Mouse (Mus musculus) erythroid progenitor cell, adult 5-6 weeks (primary cell): ENCODE results near the gene Shb. TPM values are rescaled to one million over a fixed set of nuclear protein-coding genes. Genes with fewer than 3 reads are reported as not detected.

ENCODE experiments used
- ATAC-seq: replicated peaks from 2 replicates; pipeline ENCODE4 v1.8.0; 2016; ENCODE audit warnings: moderate number of reproducible peaks, mild to moderate bottlenecking, moderate TSS enrichment, inconsistent platforms; ENCODE audit not compliant: poor library complexity, low FRiP score, severe bottlenecking
- total RNA-seq, 2 experiments: library from RNA; stranded (forward) in 1 of 2; stranded (reverse) in 1 of 2; fragments of 150-400 nt in 1 of 2; fragments of 186-747, 209-891 nt in 1 of 2; gene quantifications; 2 replicates each; pipeline versions ENCODE4 v1.2.3 to v1.2.4; 2015 to 2017; ENCODE audit warnings: low replicate concordance in 2 of 2

Gene Shb
- total RNA-seq, 2 experiments from 2014 or later = 1.3 to 6.5 TPM

DNA sequence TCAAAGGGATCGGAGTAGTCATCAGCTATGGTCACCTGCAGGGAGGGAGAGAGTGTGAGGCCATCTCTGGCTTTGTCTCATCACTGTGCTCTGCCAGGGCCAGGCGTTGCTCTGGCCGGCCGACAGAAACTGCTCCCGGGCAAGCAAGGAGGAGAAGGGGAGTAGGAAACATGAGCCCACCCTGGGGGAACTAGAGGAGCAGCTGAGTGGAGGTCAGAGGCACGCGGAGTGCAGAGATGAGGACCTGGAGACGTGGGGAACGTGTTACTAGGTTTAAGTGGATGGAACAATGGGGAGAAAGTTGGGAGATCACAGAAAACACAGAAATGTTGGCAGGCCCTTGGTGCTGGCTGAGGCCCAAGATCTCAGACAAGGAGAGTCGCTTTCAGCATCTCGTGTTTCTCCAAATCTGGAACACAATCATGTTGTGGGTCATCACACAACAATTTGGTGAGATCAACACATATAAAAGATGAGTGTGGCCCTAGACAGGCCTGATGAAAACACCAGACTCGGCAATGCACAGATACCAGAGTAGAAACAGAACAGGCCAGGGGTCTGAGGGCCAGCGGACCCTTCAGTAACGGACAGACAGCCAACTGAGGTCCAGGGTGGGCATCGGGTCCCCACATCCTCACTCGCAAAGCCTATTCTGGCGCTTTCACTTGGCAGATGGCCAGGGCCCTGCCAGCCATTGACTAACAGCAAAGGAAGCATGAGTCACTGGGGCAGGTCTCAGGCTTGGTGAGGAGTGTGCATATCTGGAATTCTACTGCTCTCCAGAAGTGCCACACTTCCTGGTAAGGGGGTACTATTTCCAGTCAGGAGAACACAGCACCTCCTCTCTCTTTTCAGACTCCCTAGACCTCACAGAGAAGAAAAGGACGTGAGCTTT, 42.9 kb downstream of the Shb start:
- ATAC-seq = no peak

DNA sequence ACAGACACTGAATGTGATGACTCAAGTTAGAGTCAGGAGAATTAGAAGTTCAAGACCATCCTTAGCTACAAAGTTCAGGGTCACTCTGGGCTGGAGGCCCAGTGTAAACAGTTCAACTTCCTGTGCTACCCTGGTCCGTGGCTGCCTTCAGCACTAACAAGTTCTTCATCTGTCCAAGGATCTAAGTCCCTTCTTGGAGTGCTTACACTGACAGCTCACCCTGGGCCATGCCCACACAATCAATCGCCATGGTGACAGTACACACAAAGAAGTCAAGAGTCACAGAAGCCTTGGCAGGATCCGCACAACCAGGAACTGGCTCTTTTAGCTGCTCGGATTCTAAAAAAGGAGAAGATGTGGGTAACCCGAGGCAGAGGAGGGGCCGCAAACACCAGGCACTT, 44.6 kb downstream of the Shb start:
- no peak for ATAC-seq

GRCm38 (mm10) chr4:45485024-45485423, 47.2 kb downstream of the Shb start:
- no peak for ATAC-seq

DNA sequence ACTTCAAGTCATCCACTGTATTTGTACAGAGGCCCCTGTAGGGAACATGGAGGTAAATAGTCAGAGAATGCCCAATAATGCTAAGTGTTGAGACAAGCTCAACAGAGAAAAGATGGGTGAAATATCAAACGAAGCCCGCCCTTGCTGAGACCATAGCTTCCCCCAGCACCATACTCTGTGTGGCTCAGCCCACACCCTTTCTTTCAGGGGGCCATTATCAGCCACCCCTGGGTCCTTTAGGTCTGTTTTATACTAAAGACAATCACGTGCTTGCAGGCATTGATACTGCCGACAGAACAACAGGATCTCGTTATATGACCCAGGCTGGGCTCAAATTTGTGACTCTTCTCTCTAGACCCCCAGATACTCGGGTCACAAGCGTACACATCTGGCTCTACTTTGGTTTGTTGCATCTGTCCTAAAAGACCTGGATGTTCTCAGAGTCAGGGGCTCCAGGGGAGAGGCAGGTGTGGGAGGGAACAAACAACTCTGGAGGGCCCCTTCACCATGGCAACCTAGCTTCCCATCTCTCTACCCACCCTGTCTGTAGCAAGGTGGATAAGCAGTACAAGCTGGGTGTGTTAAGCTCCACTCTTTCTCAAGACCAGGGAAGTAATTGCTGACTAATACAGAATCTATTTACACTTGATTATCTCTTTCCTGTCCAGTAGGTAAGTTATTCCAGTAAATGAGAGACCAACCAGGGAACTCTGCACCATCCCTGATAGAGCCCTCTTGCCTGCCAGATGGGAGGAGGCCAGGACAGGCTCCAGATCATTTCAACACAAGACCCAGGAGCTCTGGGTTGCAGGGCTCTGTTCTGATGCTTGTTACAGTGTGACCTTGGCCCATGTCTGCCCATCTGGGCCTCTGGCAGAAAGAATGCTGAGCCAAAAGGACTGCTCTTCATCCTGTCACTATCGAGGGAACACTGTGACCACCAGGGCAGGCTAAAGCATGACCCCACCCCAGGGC, 48.7 kb downstream of the Shb start:
- no peak for ATAC-seq

DNA sequence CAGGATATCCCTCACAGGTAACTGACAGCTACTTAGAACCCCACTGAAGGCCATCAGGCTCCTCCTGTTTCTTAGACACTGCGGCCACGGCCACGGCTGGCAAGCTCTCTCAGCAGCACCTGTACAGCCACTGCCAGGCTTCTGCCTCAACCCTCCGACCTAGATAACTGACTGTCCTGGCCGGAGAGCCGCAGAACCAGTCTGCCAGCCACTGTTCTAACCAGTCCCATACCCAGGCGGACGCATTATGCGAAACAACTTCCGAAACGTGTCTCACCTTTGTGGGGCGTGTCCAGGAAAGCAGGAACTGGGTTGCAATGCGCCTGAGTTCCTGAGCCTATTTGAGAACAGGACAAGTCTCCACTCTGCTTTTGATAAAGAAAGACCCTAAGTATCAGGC, 50.0 kb downstream of the Shb start:
- ATAC-seq = no peak

- ATAC-seq = no peak; the same call in 1 of the 2 replicates
Observed at GRCm38 (mm10) chr4:45481431-45481830, 50.8 kb downstream of the Shb start.

DNA sequence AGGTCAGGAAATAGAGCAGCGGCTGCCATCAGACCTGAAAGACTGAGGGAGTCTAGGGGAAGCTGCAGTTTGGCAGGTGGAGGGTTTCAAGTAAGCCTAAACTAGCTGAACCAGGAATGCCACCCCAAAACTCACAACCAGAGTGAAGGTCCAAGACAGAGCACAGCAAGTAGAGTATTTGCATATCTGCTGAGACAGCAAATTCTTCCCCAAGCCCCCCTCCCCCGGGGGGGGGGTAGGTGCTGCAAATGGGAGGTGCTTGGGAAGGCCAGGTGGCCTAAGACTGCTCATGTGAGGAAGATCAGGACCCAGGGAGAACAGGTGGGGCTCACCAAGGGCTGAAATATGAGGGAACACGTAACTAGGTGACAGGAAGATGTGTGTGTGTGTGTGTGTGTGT, 51.7 kb downstream of the Shb start:
- no peak for ATAC-seq

DNA sequence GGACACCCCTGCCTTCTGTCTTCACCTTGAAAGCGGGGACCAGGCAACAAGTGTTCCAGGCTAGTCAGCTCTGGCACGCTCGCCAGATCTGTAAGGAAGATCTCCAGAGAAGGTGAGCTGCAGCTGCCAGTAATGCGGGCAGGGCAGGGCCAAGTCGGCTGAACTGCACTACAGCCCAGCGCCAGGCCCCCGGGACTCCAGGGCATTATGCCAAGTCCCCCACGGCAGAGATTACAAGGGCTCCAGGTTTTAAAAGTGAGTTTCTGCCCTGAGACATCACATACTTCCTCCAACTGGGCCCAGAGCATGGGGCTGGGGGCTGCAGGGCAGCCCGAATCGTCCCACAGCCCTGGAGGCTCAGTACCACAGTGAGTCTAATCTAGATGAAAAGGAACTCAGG, 52.8 kb downstream of the Shb start:
- ATAC-seq = no peak

DNA sequence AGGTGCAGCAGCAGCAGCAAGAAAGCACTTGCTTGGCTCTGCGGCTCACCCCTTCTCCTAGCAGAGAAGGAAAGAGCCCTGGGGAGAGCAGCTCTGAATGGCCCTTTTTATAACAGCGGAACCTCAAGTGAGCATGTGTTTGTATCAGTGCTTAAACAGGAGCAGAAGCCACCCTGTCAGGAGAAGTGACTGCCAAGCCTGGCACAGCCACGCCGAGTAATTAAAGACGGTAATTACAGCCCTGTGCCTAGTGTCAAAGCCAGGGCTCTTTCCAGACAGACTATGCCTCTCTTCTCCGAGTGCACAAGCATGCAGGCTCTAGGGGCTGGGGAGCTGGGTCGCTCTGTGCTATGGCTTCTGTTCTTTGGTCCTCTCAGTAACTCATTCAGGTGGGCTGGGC, 54.1 kb downstream of the Shb start:
- no peak for ATAC-seq

GRCm38 (mm10) chr4:45477047-45477446, 55.2 kb downstream of the Shb start:
- no peak for ATAC-seq

DNA sequence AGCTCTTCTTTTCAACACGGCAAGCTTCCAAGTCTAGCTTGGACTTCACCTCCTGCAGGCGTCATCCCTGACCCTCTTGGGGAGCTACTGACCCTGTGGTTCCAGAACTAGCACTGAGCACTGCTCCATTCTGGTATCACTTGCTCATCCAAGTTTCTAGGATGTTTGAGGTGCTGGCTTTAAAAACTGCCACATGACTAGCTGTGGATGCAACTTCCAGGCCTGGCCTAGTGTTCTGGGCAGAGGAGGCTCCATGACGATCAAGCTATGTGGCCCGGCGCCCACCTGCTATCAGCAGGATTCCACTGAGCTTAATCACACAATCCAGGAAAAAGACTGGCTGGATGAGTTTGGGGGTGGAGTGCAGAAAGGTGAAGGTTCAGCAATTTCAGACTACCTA, 57.4 kb downstream of the Shb start:
- no peak for ATAC-seq

GRCm38 (mm10) chr4:45474131-45474530, 58.1 kb downstream of the Shb start:
- ATAC-seq = no peak

GRCm38 (mm10) chr4:45473129-45473528, 59.1 kb downstream of the Shb start:
- no peak for ATAC-seq

DNA sequence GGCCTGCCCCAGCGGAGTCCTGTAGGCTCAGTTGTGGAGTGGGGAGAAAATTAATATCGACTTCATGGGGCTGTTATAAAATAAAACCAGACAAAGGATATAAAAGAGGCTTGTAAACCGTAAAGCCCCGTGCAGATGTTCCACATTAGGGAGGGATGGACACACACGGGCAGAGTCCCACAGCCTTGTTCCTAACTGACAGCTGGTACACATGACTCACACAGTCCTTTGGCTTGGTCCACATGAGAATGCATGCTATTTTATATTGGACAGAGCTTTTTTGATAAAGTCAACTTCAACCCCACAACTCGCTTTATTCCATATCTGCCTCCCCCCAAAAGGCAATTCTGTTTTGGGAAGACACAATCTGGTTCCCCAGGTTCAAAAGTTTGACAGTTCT, 59.6 kb downstream of the Shb start:
- ATAC-seq = no peak

GRCm38 (mm10) chr4:45471654-45472556, 60.4 kb downstream of the Shb start:
- no peak for ATAC-seq

- ATAC-seq = no peak
Observed at GRCm38 (mm10) chr4:45469057-45469456, 63.2 kb downstream of the Shb start.

DNA sequence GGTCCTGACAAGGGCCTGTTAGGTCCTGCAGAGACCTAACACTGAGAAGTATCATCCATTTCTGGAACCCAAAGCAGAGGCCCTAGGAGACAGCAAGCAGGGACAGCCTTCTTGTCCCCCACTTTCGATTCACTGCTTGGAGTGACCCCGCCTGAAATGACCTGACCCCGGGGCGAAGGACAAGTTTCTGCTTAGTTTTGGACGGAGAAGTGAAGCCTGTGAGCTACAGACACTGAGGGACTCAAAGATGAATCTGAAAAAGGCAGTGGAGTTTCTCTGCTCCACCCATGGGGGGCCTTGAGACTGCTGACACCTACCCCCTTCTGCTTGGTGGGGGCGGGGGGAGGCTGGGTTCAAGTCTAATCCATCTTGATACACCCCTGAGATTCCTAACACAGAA, 63.8 kb downstream of the Shb start:
- no peak for ATAC-seq

DNA sequence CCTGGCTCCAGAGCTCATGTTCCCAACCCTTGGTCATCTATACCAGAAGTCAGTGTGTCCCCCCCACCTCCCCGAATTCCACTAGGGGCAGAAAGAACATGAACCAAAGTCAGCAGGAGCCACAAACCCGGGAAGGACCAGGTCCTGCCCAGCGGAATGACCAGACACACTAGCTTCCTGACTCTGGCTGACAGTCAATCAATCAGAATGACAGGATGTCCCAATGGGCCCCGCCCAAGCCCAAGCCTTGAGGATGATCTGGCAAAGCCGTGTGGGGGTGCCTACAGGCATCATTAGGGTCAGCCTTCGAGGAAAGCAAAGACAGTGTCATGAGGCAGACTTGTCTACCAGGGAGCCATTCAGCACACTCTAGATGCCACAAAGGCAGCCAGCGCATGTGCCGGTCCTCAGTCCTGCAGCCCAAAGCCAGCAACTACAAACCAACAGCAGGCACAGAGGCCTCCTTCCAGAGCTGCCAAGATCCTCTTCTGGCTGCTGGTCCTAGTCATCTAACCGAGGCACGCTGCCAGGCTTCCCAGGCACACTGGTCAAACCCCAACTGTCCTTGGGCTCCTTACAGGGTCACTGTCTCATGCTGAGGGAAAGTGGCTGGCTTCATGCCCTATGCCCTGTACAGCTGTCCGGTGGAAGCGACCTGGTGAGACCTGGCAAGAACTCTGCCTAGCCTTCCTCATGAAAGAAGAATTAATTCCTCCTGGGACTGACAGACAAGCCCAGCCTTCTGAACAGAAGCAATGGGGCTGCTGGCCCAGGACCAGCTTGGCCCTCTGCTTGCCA, 65.0 kb downstream of the Shb start:
- no peak for ATAC-seq

DNA sequence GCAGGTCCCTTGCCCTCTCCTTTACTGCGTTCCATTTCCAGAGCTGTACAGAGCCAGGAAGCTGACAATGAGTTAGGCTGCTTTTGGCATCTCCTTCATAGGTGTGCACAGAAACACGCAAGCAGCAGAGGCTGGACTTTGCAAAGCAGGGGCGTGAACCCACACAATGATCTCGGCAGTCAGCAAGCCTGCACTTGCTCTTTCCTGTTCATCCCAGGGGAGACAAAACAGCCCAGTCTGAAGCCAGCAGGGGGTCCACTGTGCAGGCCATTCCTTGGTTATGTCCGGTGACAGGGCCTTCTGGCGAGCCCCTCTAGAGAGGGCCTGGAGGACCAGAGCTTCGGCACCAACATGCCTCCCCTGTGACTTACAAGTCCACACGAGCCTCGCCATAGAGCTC, 67.3 kb downstream of the Shb start:
- no peak for ATAC-seq
